Mouse (Mus musculus): ENCODE data around the gene Arrb2.
"Not testable (repeated sequence)": the region's sequence is repeated elsewhere in the genome, so short reads cannot be mapped to it uniquely, and the experiment has no call there.

DNA sequence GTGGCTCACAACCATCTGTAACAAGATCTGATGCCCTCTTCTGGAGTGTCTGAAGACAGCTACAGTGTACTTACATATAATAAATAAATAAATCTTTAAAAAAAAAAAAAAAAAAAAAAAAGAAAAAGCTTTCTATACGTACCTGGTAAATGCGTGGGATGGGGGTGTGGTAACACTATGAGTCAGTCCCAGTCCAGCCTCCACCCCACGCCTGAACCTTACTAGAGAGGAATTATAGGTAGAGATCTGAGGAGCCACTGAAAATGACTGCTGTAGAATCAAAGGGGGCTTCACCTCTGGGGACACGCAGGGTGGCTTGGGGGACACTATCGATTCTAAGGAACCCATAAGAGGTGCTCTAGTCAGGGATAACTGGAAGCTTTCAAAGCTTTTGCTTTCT, 40.9 kb downstream of the Arrb2 start:
- not testable (repeated sequence) for TF ChIP-seq POLR2A (IDR thresholded peaks at IDR 0.05; ENCODE audit: borderline replicate concordance, insufficient read depth, low read length); CTCF (IDR thresholded peaks at IDR 0.05; ENCODE audit: borderline replicate concordance, insufficient read depth, low read depth, low read length)

Data from cerebellum, adult 2 months (tissue).